Mouse (Mus musculus): ENCODE measurements around the gene Igsf8.

GRCm38 (mm10) chr1:172271765-172272164, 10.3 kb downstream of the Igsf8 start:
- TF ChIP-seq CTCF (IDR thresholded peaks at IDR 0.05; ENCODE audit: control insufficient read depth, insufficient read depth, insufficient read length) (no peak), USF1 (IDR thresholded peaks at IDR 0.05; ENCODE audit: low read depth) (no peak), MAX (IDR thresholded peaks at IDR 0.05) (no peak)

Data from C2C12 (cell line).